Mouse (Mus musculus) G1E (cell line): ENCODE measurements around the gene Zbtb9. TPM values are rescaled to one million over a fixed set of nuclear protein-coding genes. Genes with fewer than 3 reads are reported as not detected.

Source experiments
- ATAC-seq: 2 replicates; pipeline ENCODE4 v1.8.0; 2016; ENCODE audit warnings: mild to moderate bottlenecking; ENCODE audit not compliant: insufficient number of reproducible peaks, poor library complexity, low FRiP score, severe bottlenecking; ENCODE audit errors: extremely low read depth
- DNase-seq: peaks from one replicate; pipeline ENCODE4 v3.0.0; 2012; ENCODE audit warnings: low spot score
- H3K27me3 ChIP-seq: 2 replicates; pipeline ENCODE4 v1.6.1; 2012; ENCODE audit warnings: mild to moderate bottlenecking, low read length, inconsistent platforms; ENCODE audit not compliant: insufficient read depth
- H3K36me3 ChIP-seq: replicated peaks from 2 replicates; pipeline ENCODE3; 2012; ENCODE audit warnings: mild to moderate bottlenecking, inconsistent platforms
- H3K4me1 ChIP-seq: 2 replicates; pipeline ENCODE4 v1.6.1; 2012; ENCODE audit warnings: low read depth, low read length, inconsistent platforms, mixed read lengths; ENCODE audit not compliant: insufficient read depth
- H3K4me3 ChIP-seq: 2 replicates; pipeline ENCODE4 v1.5.1; 2012; ENCODE audit warnings: low read depth, mild to moderate bottlenecking, inconsistent platforms, low read length, moderate library complexity, mixed read lengths
- H3K9me3 ChIP-seq: replicated peaks from 2 replicates; pipeline ENCODE4 v1.6.1; 2012; ENCODE audit warnings: inconsistent platforms
- CTCF ChIP-seq: IDR thresholded peaks from 2 replicates; pipeline ENCODE4 v1.5.1; 2012; ENCODE audit warnings: low read depth, low read length, inconsistent platforms, mixed read lengths
- GATA1 ChIP-seq: IDR thresholded peaks from 2 replicates; pipeline ENCODE4 v1.6.1; 2012; ENCODE audit warnings: borderline replicate concordance, low read length, inconsistent platforms, mixed read lengths
- GATA2 ChIP-seq: IDR thresholded peaks from 2 replicates; pipeline ENCODE4 v1.6.1; 2012; ENCODE audit warnings: low read depth, low read length, inconsistent platforms, borderline replicate concordance
- POLR2AphosphoS5 ChIP-seq: IDR thresholded peaks from 2 replicates; pipeline ENCODE4 v1.6.1; 2012; ENCODE audit warnings: low read depth, low read length, inconsistent platforms; ENCODE audit not compliant: insufficient replicate concordance
- TAL1 ChIP-seq: conservative IDR thresholded peaks from 2 replicates; pipeline ENCODE4 v1.6.1; 2012; ENCODE audit warnings: low read depth, low read length, inconsistent platforms, mixed read lengths
- polyA plus RNA-seq: library from polyadenylated mRNA; stranded (reverse); fragments of >175 nt; gene quantifications from 2 replicates; pipeline ENCODE4 v1.2.3, GENCODE M21; 2012
- total RNA-seq, 2 experiments: library from RNA; stranded (forward) in 1 of 2; stranded (reverse) in 1 of 2; fragments of 200-1000 nt in 1 of 2; fragments of >200 nt in 1 of 2; fragmentation: Nextera tagmentation in 1 of 2; gene quantifications; 2 replicates each; pipeline ENCODE4 v1.2.3; 2014 to 2017

The Zbtb9 gene
- total and polyA plus RNA-seq, 3 experiments, result 4.4 to 25.6 (median 11.1) TPM

- no peak for ATAC-seq
- TF ChIP-seq TAL1, result no peak
- TF ChIP-seq CTCF, result no peak
- TF ChIP-seq GATA2, result no peak
- H3K4me3 ChIP-seq, result no peak overlapping the region
Observed at GRCm38 (mm10) chr17:26995562-26995961, 22.6 kb downstream of the Zbtb9 start.

DNA sequence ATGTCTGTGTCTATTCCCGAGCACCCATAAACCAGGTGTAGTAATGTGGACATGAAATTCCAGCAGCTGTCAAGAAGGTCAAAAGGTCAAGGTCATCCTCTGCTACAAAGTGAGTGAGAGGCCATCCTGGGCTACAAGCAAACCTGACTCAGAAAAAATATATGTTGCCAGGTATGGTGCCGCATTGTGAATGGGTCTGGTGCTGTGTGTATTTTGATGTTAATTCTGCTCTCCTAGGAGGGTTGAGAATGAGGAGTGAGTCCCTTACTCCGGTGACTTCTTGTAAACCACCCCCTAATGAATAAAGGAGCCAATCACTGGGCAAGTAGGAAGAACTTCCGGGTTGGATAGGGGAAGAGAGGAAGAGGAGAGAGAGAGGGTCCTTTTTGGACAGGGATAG, 24.7 kb downstream of the Zbtb9 start:
- H3K4me1 ChIP-seq, result peaks cover 21% of the 10 kb centered on the region
- TF ChIP-seq POLR2AphosphoS5 (no peak), GATA1 (no peak), GATA2 (no peak), TAL1 (no peak), CTCF (no peak)
- no peak overlapping the region for H3K4me3 ChIP-seq
- H3K36me3 ChIP-seq, result no peaks in the 10 kb centered on the region
- ATAC-seq (no peak), DNase-seq (no peak)
- peaks cover 22% of the 10 kb centered on the region for H3K27me3 ChIP-seq
- no peaks in the 10 kb centered on the region for H3K9me3 ChIP-seq

More at GRCm38 (mm10) chr17:26995562-26995961, 22.6 kb downstream of the Zbtb9 start:
- Histone ChIP-seq H3K9me3 (no peaks in the 10 kb centered on the region), H3K4me1 (peaks cover 21% of the 10 kb centered on the region), H3K27me3 (peaks cover 25% of the 10 kb centered on the region), H3K36me3 (no peaks in the 10 kb centered on the region)
- no peak for DNase-seq

DNA sequence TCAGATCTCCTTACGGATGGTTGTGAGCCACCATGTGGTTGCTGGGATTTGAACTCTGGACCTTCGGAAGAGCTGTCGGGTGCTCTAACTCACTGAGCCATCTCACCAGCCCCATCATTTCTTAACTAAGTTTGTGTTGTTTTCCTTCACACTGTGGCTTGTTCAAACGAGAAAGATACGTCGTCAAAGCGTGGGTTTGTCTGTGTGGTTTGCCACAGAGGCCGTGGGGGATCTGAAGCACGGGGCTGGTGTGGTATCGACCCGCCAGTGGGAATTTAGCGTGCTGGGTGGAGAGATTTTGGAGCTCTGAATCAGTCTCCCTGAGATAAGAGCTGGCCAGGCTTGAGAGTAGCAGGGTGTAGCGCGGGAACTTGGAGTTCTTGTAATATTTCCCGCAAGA, 25.3 kb downstream of the Zbtb9 start:
- H3K4me1 ChIP-seq, result peaks cover 21% of the 10 kb centered on the region
- ATAC-seq (no peak), DNase-seq (no peak)
- H3K4me3 ChIP-seq, result no peak overlapping the region
- TF ChIP-seq POLR2AphosphoS5 (no peak), TAL1 (no peak), CTCF (no peak), GATA2 (no peak), GATA1 (no peak)
- no peaks in the 10 kb centered on the region for H3K36me3 ChIP-seq
- no peaks in the 10 kb centered on the region for H3K9me3 ChIP-seq
- H3K27me3 ChIP-seq, result peaks cover 23% of the 10 kb centered on the region

GRCm38 (mm10) chr17:26999996-27000395, 27.0 kb downstream of the Zbtb9 start:
- TF ChIP-seq CTCF (no peak), TAL1 (no peak), GATA1 (no peak), GATA2 (no peak), POLR2AphosphoS5 (no peak)
- Histone ChIP-seq H3K4me1 (peaks cover 16% of the 10 kb centered on the region), H3K4me3 (no peak overlapping the region), H3K36me3 (no peaks in the 10 kb centered on the region), H3K9me3 (no peaks in the 10 kb centered on the region), H3K27me3 (peaks cover 31% of the 10 kb centered on the region)
- no peak for ATAC-seq
- no peak for DNase-seq

DNA sequence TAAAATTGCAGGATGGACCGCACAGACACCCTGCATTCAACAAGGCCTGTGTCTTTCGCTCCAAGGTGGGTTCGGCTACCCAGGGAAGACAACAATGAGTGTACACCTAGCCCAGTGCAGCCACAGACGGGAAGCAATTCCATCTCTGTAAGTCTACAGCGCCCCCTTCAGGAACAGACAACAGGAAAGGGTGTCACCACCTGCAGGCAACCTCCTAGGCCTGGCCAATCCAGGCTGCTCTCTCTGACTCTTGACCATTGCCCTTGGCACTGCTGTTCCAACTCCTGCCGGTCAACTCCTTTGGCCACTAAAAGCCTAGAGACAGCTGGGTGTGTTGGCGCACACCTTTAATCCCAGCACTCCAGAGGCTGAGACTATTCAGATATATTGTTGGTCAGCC, 28.2 kb downstream of the Zbtb9 start:
- no peaks in the 10 kb centered on the region for H3K9me3 ChIP-seq
- peaks cover 8% of the 10 kb centered on the region for H3K4me1 ChIP-seq
- peaks cover 36% of the 10 kb centered on the region for H3K27me3 ChIP-seq
- ATAC-seq (no peak), DNase-seq (no peak)
- no peak overlapping the region for H3K4me3 ChIP-seq
- TF ChIP-seq CTCF (peak; percentile 20; the same call in 1 of the 2 replicates), GATA1 (no peak)
- no peaks in the 10 kb centered on the region for H3K36me3 ChIP-seq

- Histone ChIP-seq H3K27me3 (peaks cover 36% of the 10 kb centered on the region), H3K36me3 (no peaks in the 10 kb centered on the region), H3K4me1 (peaks cover 8% of the 10 kb centered on the region), H3K9me3 (no peaks in the 10 kb centered on the region), H3K4me3 (no peak overlapping the region)
- ATAC-seq (no peak), DNase-seq (no peak)
- peak; percentile 66 for TF ChIP-seq CTCF
- TF ChIP-seq TAL1, result no peak
Observed at GRCm38 (mm10) chr17:27001889-27002288, 28.9 kb downstream of the Zbtb9 start.

GRCm38 (mm10) chr17:27004431-27004830, 31.5 kb downstream of the Zbtb9 start:
- peaks cover 34% of the 10 kb centered on the region for H3K27me3 ChIP-seq
- H3K9me3 ChIP-seq, result no peaks in the 10 kb centered on the region
- H3K36me3 ChIP-seq, result no peaks in the 10 kb centered on the region
- DNase-seq (no peak), ATAC-seq (no peak)
- no peak for TF ChIP-seq POLR2AphosphoS5
- no peak for TF ChIP-seq GATA2
- peak; percentile 94 for TF ChIP-seq CTCF
- TF ChIP-seq TAL1, result no peak
- no peak overlapping the region for H3K4me3 ChIP-seq
- H3K4me1 ChIP-seq, result peaks cover 8% of the 10 kb centered on the region
